In the genomic region with DNA sequence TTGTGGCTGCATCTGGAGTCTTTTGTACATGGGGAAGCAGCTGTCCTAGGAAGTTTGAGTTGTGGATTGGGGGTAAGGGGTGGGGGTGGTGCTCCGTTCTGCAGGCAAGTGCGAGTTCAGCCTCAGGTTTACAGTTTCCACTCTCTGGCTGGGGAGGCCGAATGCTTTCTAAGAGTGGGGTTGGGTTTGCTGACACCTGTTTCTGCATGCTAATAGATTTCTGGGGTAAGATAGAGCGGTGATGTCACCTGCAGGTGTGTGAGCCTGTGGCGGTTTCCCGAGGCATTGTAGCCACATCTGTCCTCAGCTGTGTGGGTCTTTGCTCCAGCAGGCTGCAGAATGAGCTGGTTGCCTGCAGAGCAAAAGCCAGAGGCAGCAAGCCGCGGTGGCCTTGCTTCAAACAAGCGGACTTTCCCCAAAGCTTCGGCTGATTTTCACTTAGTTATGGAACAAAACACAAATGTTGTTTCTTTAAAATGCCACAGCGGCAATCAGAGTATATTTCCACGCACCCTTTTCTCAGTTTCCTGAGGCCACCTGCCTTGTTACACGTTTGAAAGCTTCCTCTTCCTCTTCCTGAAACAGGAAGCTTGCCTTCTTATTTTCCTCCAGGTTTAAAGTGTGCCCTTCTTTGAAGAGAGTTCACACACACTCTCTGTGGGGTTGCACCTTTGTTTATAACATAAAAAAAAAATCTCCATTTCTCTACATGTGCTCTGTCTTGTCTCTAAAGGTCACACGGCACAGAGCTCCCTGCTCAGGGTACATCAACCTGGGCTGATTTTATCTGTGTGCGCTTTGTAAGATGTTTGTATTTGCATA, we compare ENCODE assay signal across 10 mouse cellular contexts.
DNase-seq lines count a peak whose midpoint lies in the region; ATAC-seq lines count a peak whose summit lies in the region.
"Had no signal": no experiment of that assay in that cellular context is flagged by ENCODE, and none has a peak within 500 bp of the region (broad histone marks: within the 10 kb centered on the region; RNA-seq: fewer than 3 reads in every experiment).

No protein-coding gene starts in this region.

- H3K9me3 ChIP-seq in forebrain, embryonic 12.5 days, result no peaks in the 10 kb centered on the region
- H3K9me3 ChIP-seq in forebrain, embryonic 13.5 days (replicated peaks), result no peaks in the 10 kb centered on the region
- H3K9me3 ChIP-seq: heart, embryonic 15.5 days; liver, embryonic 13.5 days had no signal

- H3K4me1 ChIP-seq in forebrain, embryonic 12.5 days, result peaks cover 34% of the 10 kb centered on the region
- H3K4me1 ChIP-seq in forebrain, embryonic 13.5 days, result peaks cover 16% of the 10 kb centered on the region
- H3K4me1 ChIP-seq: liver, embryonic 13.5 days had no signal

- H3K4me2 ChIP-seq in forebrain, embryonic 12.5 days, result peak overlapping the region; percentile 19; the same call in 1 of the 2 replicates
- H3K4me2 ChIP-seq in forebrain, embryonic 13.5 days, result no peak overlapping the region
- H3K4me2 ChIP-seq: heart, embryonic 15.5 days; liver, embryonic 13.5 days had no signal

- ATAC-seq in forebrain, embryonic 12.5 days (ENCODE audit: low FRiP score), result no peak
- no peak for ATAC-seq in forebrain, embryonic 13.5 days
- peak; percentile 28 for ATAC-seq in megakaryocyte, adult 5-6 weeks (ENCODE audit: poor library complexity, severe bottlenecking)

- H3K27ac ChIP-seq in forebrain, embryonic 12.5 days, result no peak overlapping the region
- no peak overlapping the region for H3K27ac ChIP-seq in forebrain, embryonic 13.5 days
- H3K27ac ChIP-seq: heart, embryonic 15.5 days; liver, embryonic 13.5 days had no signal

- DNase-seq in lung, postnatal 25 days (ENCODE audit: low spot score), result peak; percentile 4
- DNase-seq in lung, postnatal 10 days, result no peak
- peak; percentile 80 to 90 for DNase-seq in thymus, postnatal 10 days (ENCODE audit: low spot score in 2 of 2)
- no peak for DNase-seq in right cerebral cortex, adult 18-20 months
- no peak for DNase-seq in embryo, embryonic 10.5 days (ENCODE audit: low spot score)
- DNase-seq: liver, embryonic 13.5 days had no signal

- H3K4me3 ChIP-seq in forebrain, embryonic 12.5 days (replicated peaks), result no peak overlapping the region
- H3K4me3 ChIP-seq in forebrain, embryonic 13.5 days, result no peak overlapping the region
- H3K4me3 ChIP-seq: heart, embryonic 15.5 days; liver, embryonic 13.5 days had no signal

- H3K27me3 ChIP-seq in forebrain, embryonic 12.5 days, result 0 out of 2 replicates have a peak, but pooled peaks cover 7% of the 10 kb centered on the region
- no peaks in the 10 kb centered on the region for H3K27me3 ChIP-seq in forebrain, embryonic 13.5 days
- H3K27me3 ChIP-seq: liver, embryonic 13.5 days had no signal

- no peaks in the 10 kb centered on the region for H3K36me3 ChIP-seq in forebrain, embryonic 12.5 days (replicated peaks)
- H3K36me3 ChIP-seq in forebrain, embryonic 13.5 days (ENCODE audit: poor library complexity, severe bottlenecking), result no peaks in the 10 kb centered on the region
- H3K36me3 ChIP-seq: heart, embryonic 15.5 days; liver, embryonic 13.5 days had no signal

- 29% methylated on average over 15 of the region's 15 CpGs for WGBS in forebrain, embryonic 12.5 days
- WGBS in forebrain, embryonic 13.5 days, result 30% methylated on average over 15 of the region's 15 CpGs

- H3K9ac ChIP-seq in forebrain, embryonic 12.5 days, result no peak overlapping the region
- no peak overlapping the region for H3K9ac ChIP-seq in forebrain, embryonic 13.5 days
- H3K9ac ChIP-seq: heart, embryonic 15.5 days; liver, embryonic 13.5 days had no signal

Comparison
In these comparisons a context has a peak if more than half of its experiments do, and no peak if none do; other contexts are left out.
1. DNase-seq: peak in lung, postnatal 25 days (single experiment) and thymus, postnatal 10 days (2 of 2); none in lung, postnatal 10 days (single experiment), right cerebral cortex, adult 18-20 months (single experiment) and embryo, embryonic 10.5 days (single experiment).